Mouse (Mus musculus): ENCODE results near the gene Sapcd1.

DNA sequence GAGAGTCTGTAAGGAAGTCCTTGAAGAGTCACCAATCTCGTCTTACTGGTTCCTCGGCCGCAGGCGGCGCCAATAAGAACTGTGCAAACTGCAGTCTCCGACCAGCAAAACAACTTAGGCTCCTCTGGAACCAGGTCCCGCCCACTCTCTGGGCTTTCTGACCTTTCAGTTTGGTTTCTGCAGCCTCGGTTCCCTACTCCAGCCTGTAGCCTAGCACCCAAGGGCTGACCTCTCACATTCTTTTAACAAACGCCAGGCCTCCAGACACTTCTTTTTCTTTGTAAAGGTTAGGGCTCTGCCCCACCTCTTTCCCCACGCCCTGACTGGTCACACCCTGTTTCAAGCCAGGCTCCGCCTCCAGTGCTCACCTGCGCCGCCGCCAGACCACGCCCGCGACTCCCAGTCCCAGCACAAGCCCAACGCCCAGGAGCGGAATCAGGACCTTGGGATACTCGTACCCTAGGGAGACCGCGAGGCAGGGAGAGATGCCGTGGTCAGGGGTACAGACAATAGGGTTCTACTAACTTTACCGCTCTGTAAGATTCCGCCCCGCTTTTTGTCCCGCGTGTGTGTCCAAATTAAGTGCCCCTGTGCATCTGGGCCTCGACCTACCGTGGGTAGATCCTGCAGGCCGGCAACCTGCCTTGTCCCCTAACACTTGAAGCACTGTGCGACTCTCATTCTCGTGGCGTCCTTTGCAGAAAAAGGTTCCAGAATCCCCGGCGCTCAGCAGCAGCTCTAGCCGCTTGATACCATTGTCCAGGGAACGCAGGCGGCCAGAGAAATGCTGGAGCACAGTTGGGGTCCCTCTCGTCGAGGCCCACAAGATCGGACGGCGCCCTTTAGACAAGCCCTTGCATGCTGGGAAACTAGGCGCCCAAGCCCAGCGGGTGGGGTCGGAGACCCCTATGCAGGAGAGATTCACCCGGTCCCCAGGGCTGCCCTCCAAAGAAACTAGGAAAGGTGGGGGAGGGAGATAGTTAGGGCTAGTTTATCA is 37.4 kb upstream of the Sapcd1 start, which contains the start of gene Ly6g6c:
- TF ChIP-seq POLR2A (IDR thresholded peaks at IDR 0.05; ENCODE audit: borderline replicate concordance, extremely low read depth, low read depth, low read length) (peak; percentile 38; the same call in 1 of the 2 replicates), CTCF (IDR thresholded peaks at IDR 0.05; ENCODE audit: insufficient read depth, low read length) (no peak)
